Mouse (Mus musculus) cerebellum, adult 9-10 months (tissue): ENCODE measurements at regions not wholly inside any gene's neighbourhood (a gene's known extent, or its start where the extent isn't known, plus 50 kb on each side); places are given as distances from the start of the nearest gene placed in this dataset.

Experiments used
- DNase-seq: peaks from one replicate; pipeline ENCODE4 v3.0.0; 2022

GRCm38 (mm10) chr2:21267149-21267761 is 61.7 kb downstream of the Thnsl1 start:
- no peak for DNase-seq

DNA sequence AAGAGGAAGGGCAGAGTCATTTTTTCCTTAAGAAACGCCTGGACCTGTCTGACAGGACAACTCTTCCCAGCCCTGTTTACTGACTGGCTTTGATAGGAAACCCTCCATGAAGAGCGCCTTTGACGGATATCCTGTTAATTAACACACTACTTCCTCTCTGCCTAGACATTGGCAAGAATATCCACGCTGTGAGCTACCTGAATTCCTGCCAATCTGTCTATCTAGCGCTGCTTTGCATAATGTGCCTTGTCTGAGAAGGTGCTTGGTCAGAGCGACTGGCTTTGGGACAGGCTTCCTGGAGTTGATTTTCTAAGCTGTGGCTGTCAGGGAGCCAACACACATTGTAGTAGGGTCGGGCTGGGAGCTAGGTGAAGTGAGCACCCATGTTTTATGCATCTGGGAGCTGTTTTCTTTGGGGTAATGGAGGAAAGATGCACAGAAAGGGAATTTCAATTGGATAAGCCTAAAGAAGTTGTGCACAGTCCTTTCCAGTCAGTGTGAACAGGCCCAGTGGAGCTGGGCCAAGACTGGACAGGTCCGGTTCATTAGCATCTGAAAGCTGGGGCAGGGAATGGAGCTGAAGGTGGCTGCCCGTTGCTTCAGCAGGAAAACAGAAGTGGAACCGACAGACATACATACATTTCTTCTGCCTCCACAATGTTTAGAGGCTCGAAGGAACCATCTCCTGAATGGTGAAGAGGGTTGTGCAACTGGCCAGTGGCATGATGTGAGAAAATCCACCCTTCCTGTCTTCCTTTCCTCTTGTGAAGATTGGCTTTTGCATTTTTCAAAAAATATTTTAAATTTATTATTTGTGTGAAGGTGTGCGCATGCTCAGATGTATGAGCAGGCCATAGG is 64.7 kb downstream of the Thnsl1 start:
- DNase-seq: peak; percentile 56

DNA sequence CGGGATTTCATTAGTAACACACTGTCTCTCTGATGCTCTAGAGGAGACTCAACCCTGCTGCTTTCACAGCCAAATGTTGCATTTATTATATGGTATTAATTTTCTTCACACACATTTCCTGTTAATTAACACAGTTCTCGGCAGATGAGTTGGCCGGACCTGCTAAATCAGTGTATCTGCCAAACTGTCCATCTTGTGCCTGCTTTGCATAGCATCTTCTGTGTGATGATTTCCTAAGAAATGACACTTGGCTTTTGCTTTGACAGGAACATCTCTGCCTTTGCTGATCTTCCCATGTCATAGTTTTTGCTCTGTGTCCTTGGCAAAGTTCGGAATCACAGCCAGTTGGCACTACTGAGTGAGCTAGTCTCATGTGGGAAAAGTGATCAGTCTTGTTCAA is 67.9 kb downstream of the Thnsl1 start:
- no peak for DNase-seq

DNA sequence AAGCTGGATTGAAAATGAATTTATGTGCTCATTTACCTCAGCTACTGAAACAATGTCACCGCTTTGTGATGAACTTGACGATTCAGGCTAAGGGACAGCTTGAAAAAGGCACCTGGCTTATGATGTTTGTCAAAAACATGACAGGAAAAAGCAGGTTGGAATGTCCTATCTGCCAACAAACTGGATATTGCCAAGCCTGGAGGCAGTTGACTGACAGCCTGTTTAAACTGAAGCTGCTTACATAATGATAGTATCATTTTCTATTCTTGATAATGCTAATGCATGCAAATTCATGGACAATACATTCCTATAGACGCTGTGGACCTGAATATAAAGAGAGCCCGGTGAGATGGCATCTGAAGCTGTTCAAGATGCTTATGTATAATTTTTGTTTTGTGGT is 69.8 kb downstream of the Thnsl1 start:
- no peak for DNase-seq

- peak; percentile 96 for DNase-seq
These were observed 75.4 kb downstream of the Thnsl1 start for GRCm38 (mm10) chr2:21280794-21281420.

DNA sequence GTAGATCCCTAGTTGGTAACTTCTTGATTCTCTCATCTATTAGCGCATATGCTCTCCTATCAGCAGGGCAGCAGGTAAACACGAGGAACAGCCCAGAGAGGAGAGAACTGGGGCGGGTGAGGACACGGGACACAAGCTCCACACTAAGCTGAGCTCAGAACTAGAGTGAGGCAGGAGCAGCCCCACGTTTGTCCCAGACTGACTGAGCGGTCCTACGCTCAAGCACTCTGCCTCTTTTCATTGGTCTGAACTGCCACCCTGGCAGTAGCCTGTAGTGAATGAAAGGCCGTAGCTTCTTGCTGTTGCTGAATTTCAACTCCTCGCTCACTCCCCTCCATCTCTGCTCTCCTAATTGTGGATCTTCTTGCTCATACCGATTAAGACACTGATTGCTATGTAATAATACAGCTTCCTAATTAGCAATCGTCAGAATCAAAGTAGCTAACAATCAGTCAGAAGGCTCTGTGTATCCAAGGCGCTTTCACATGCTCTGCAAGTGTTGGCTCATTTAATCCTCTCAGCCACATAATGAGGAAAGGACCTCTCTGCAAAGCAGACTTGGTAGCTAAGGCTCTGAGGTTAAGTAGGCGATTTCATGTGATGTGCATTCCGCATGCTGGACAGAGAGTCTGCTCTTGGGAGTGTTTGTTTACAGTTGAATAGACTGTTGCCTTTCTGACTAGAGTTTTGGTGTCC is 77.1 kb downstream of the Thnsl1 start:
- no peak for DNase-seq

DNA sequence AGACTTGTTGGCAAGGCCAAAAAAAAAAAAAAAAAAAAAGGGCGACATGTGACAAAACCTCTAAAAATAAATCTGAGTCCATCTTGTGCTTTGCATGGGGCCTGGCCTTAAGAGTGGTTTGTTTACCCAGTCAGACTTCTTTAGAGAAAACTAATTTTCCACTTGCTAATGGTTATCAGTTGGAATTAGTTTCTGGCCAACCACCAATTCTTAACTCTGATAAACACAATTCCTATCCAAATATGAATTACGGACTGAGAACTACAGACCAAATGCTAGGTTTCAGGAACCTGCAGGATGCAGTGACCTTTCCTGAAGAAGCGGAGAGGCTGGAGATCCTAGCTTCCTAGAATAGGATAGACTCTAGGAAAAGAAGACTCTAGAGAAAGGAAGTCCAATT is 79.4 kb downstream of the Thnsl1 start:
- DNase-seq: peak; percentile 58

GRCm38 (mm10) chr2:21287786-21288185 is 79.6 kb upstream of the Gpr158 start:
- no peak for DNase-seq

DNA sequence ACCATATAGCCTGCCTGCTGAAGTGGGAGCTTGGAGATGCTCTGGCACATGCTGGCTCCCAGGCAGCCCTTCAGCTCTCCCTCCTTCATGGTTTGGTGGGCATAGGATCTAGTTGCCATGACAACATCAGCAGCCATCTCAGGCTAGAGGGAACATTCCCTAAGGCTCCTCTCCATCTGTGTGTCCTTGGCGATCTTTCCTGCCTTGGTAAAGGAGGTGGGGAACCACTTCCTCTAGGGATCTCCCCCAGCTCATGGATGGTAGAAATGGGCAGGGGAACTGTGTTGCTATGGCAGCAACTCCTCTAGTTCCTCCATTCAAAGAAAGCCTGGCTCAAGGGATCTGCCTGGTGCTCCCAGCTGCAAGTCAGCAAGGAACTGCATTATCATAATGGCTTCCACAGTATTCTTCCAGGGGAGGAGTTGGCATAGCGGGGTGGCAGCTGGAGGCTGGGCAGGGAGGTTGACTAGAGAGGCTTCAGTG is 74.6 kb upstream of the Gpr158 start:
- no peak for DNase-seq

DNA sequence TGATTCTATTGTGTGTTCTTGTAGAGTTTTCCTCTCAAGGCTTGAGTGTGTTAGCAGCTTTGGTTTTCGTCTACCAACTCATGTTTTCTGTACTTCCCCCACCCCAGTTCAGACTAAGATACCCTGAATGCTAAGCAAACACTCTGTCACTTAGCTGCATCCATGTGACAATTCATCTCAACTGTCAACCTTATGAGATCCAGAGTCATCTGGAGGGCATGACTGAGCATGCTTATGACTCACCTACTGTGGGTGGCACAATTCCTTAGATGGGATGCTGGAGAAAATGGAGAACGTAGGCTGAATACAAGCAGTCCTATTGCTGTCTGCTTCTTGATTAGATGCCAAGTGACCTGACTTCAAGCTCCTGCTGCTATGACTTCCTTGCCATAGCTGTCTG is 73.3 kb upstream of the Gpr158 start:
- DNase-seq: no peak

DNA sequence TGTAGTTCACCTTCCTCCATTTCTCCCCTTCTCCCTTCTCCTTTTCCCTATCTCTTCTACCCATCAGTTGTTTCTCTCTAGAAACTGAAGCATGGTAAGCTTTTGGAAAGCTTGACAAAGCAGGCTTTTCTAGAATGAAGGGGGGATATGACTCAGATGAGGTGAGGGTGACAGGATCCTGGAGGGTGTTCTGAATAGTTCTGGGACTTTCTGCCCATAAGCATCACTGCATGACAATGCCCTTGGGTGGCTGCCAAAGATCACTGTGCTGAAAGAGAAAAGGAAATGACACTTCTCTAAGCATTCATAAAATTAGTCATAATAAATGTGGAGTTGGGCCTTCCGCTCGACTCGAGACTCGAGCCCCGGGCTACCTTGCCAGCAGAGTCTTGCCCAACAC is 67.7 kb upstream of the Gpr158 start:
- DNase-seq: peak; percentile 51
